In genomic region chr12:108702185-108702584, GRCm38 (mm10) we compare ENCODE assay signal across 8 mouse cellular contexts. TPM values are rescaled to one million over a fixed set of nuclear protein-coding genes. Genes with fewer than 3 reads are reported as not detected.
DNase-seq lines count a peak whose midpoint lies in the region; ATAC-seq lines count a peak whose summit lies in the region.

Degs2 (minus strand) TSS chr12:108702315.

- no peak within 1 kb of the TSS for H3K9ac ChIP-seq in embryonic facial prominence, embryonic 15.5 days
- H3K9ac ChIP-seq in kidney, embryonic 15.5 days: no peak within 1 kb of the TSS

- H3K27me3 ChIP-seq in heart, embryonic 10.5 days (ENCODE audit: insufficient read depth, poor library complexity, severe bottlenecking): peaks cover 61% of the 10 kb centered on the region
- peaks cover 52% of the 10 kb centered on the region for H3K27me3 ChIP-seq in embryonic facial prominence, embryonic 15.5 days
- peaks cover 45% of the 10 kb centered on the region for H3K27me3 ChIP-seq in kidney, embryonic 15.5 days

- peaks cover 28% of the 10 kb centered on the region for H3K4me1 ChIP-seq in heart, embryonic 10.5 days
- H3K4me1 ChIP-seq in embryonic facial prominence, embryonic 15.5 days: peaks cover 17% of the 10 kb centered on the region
- H3K4me1 ChIP-seq in kidney, embryonic 15.5 days: peaks cover 39% of the 10 kb centered on the region

- H3K4me2 ChIP-seq in embryonic facial prominence, embryonic 15.5 days (replicated peaks): peak within 1 kb of the TSS; percentile 56
- peak within 1 kb of the TSS; percentile 61 for H3K4me2 ChIP-seq in kidney, embryonic 15.5 days

- WGBS in heart, embryonic 10.5 days: under 1% methylated on average over 32 of the region's 32 CpGs
- under 1% methylated on average over 32 of the region's 32 CpGs for WGBS in embryonic facial prominence, embryonic 15.5 days
- WGBS in kidney, embryonic 15.5 days: under 1% methylated on average over 32 of the region's 32 CpGs

- H3K36me3 ChIP-seq in heart, embryonic 10.5 days: no peaks in the 10 kb centered on the region
- H3K36me3 ChIP-seq in embryonic facial prominence, embryonic 15.5 days: no peaks in the 10 kb centered on the region
- H3K36me3 ChIP-seq in kidney, embryonic 15.5 days: no peaks in the 10 kb centered on the region

- peak within 1 kb of the TSS; percentile 47 for H3K4me3 ChIP-seq in heart, embryonic 10.5 days
- peak within 1 kb of the TSS; percentile 32 for H3K4me3 ChIP-seq in embryonic facial prominence, embryonic 15.5 days (replicated peaks)
- peak within 1 kb of the TSS; percentile 42 for H3K4me3 ChIP-seq in kidney, embryonic 15.5 days (replicated peaks)

- ATAC-seq in embryonic facial prominence, embryonic 15.5 days (ENCODE audit: insufficient number of reproducible peaks, low FRiP score, low TSS enrichment, low read depth): 0 out of 2 replicates have a peak, but pooled peaks have one; percentile 16
- peak; percentile 88 for ATAC-seq in kidney, embryonic 15.5 days (replicated peaks; ENCODE audit: low FRiP score)

- H3K27ac ChIP-seq in heart, embryonic 10.5 days: no peak within 1 kb of the TSS
- no peak within 1 kb of the TSS for H3K27ac ChIP-seq in embryonic facial prominence, embryonic 15.5 days (replicated peaks)
- no peak within 1 kb of the TSS for H3K27ac ChIP-seq in kidney, embryonic 15.5 days

- intact Hi-C loops in left cerebral cortex, postnatal 4 days (cut with DNase I): no loop called here

- no peaks in the 10 kb centered on the region for H3K9me3 ChIP-seq in heart, embryonic 10.5 days
- H3K9me3 ChIP-seq in embryonic facial prominence, embryonic 15.5 days (replicated peaks): no peaks in the 10 kb centered on the region
- no peaks in the 10 kb centered on the region for H3K9me3 ChIP-seq in kidney, embryonic 15.5 days (replicated peaks)

- no peak for DNase-seq in heart, embryonic 10.5 days (ENCODE audit: low spot score)
- no peak for DNase-seq in heart, adult 9 months (ENCODE audit: low spot score in 2 of 2)
- peak; percentile 50 for DNase-seq in lung, postnatal 25 days (ENCODE audit: low spot score)
- peak; percentile 79 for DNase-seq in urinary bladder, postnatal 14 days (ENCODE audit: low spot score)
- DNase-seq in layer of hippocampus, adult 18-20 months (ENCODE audit: low spot score in 2 of 2): no peak
- no peak for DNase-seq in left cerebral cortex, postnatal 4 days

RNA-seq across cellular contexts. Expression of gene Degs2, which starts in this region (rescaled TPM):
- 0.39 and 0.94 TPM in 2 replicates for polyA plus RNA-seq in heart, embryonic 10.5 days (2016; fragmentation: Nextera tagmentation; extraction: Ambion mirVana)
- polyA plus RNA-seq in embryonic facial prominence, embryonic 15.5 days (2015; fragmentation: Nextera tagmentation; extraction: Ambion mirVana): 1.2 and 1.9 TPM in 2 replicates
- polyA plus RNA-seq in kidney, embryonic 15.5 days (2015; fragmentation: Nextera tagmentation; extraction: Ambion mirVana): 7.0 and 8.8 TPM in 2 replicates
- total RNA-seq in layer of hippocampus, adult 18-20 months (2021): 1 to 10 TPM; 2.6 to 5.4 TPM
- not detected for total RNA-seq in left cerebral cortex, postnatal 4 days (2021)

Comparison
In these comparisons a context has a peak if more than half of its experiments do, and no peak if none do; other contexts are left out.
1. DNase-seq: peak in lung, postnatal 25 days (single experiment) and urinary bladder, postnatal 14 days (single experiment); none in heart, embryonic 10.5 days (single experiment), heart, adult 9 months (0 of 2), layer of hippocampus, adult 18-20 months (0 of 2) and left cerebral cortex, postnatal 4 days (single experiment).
2. Peak in every context shown above with its lines, with median percentiles within 50 percentile points of each other: H3K4me3 ChIP-seq.